Mouse (Mus musculus) ES-E14 (cell line): ENCODE measurements at regions not wholly inside any gene's neighbourhood (a gene's known extent, or its start where the extent isn't known, plus 50 kb on each side); places are given as distances from the start of the nearest gene placed in this dataset.

Experiments
- CHD2 ChIP-seq: IDR thresholded peaks from 2 replicates; pipeline ENCODE4 v1.6.1; 2014; ENCODE audit warnings: mild to moderate bottlenecking, low read depth, low read length, inconsistent platforms
- MAFK ChIP-seq: IDR thresholded peaks from 2 replicates; pipeline ENCODE4 v1.6.1; 2014; ENCODE audit warnings: mild to moderate bottlenecking, low read depth, low read length, inconsistent platforms; ENCODE audit not compliant: insufficient read depth

DNA sequence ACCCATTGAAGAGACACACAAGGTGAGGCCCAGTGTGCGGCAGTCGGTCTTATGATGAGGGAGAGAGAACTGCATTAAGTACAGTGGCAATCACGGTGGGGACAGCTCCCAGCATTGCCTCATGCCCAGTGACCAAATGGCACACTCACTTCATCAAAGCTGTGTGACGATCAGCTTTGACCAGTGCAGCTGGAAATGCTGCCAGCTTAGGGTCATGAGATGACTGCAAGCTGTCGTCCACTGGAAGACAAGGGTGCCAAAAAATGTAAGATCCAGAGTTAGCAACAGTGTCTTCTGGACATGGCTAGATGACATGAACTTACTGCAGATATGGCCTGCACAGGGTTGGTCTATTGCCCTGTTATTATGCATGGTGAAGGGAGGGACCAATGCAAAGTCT is 114.0 kb downstream of the Irs2 start:
- TF ChIP-seq MAFK: no peak
- TF ChIP-seq CHD2: no peak
